18 mouse cellular contexts compared by ENCODE assay signal in the genomic region with DNA sequence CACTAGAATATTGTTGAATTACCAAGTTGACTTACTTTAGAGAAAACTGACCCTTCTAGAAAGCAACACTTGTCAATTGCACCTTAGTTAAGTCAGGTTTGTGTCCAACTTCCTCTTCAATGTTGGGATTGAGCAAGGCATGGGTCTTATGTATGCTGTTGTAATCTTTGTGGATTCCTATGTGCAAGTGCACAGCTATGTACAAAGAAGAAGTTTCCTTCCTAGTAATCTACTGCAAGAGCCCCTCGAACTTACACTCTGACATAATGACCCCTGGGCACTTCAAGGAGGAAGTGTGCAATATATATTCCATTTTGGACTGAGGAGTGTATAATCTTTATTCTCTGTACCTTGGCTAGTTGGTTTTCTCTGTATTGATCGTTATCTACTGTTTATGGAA.
"Had no signal": no experiment of that assay in that cellular context is flagged by ENCODE, and none has a peak within 500 bp of the region (broad histone marks: within the 10 kb centered on the region; RNA-seq: fewer than 3 reads in every experiment).

No protein-coding gene starts in this region.

- H3K27me3 ChIP-seq: liver, embryonic 13.5 days; liver, embryonic 15.5 days; lung, embryonic 15.5 days; megakaryocyte, embryonic 14.5 days; midbrain, embryonic 13.5 days; midbrain, embryonic 15.5 days; neural tube, embryonic 12.5 days had no signal

- ATAC-seq: lung, postnatal 0 days; midbrain, embryonic 13.5 days; midbrain, embryonic 15.5 days had no signal

- H3K9ac ChIP-seq: liver, embryonic 13.5 days; liver, embryonic 15.5 days; lung, embryonic 15.5 days; midbrain, embryonic 13.5 days; midbrain, embryonic 15.5 days; neural tube, embryonic 12.5 days had no signal

- H3K36me3 ChIP-seq: liver, embryonic 13.5 days; liver, embryonic 15.5 days; lung, embryonic 15.5 days; midbrain, embryonic 13.5 days; midbrain, embryonic 15.5 days; neural tube, embryonic 12.5 days had no signal

- DNase-seq: liver, embryonic 13.5 days; lung, adult 2 months; lung, postnatal 14 days; right cerebral cortex, postnatal 25 days; right cerebral cortex, postnatal 4 days; spleen, adult 18-20 months; thymus, adult 18-20 months; thymus, postnatal 14 days; thymus, postnatal 36 days had no signal

- H3K4me1 ChIP-seq: liver, embryonic 13.5 days; liver, embryonic 15.5 days; lung, embryonic 15.5 days; megakaryocyte, embryonic 14.5 days; midbrain, embryonic 13.5 days; midbrain, embryonic 15.5 days; neural tube, embryonic 12.5 days had no signal

- H3K4me3 ChIP-seq: liver, embryonic 13.5 days; liver, embryonic 15.5 days; lung, embryonic 15.5 days; megakaryocyte, embryonic 14.5 days; midbrain, embryonic 13.5 days; midbrain, embryonic 15.5 days; neural tube, embryonic 12.5 days had no signal

- H3K27ac ChIP-seq: liver, embryonic 13.5 days; liver, embryonic 15.5 days; lung, embryonic 15.5 days; macrophage; midbrain, embryonic 13.5 days; midbrain, embryonic 15.5 days; neural tube, embryonic 12.5 days had no signal

- H3K9me3 ChIP-seq: liver, embryonic 13.5 days; liver, embryonic 15.5 days; lung, embryonic 15.5 days; megakaryocyte, embryonic 14.5 days; midbrain, embryonic 13.5 days; midbrain, embryonic 15.5 days; neural tube, embryonic 12.5 days had no signal

- H3K4me2 ChIP-seq: liver, embryonic 13.5 days; liver, embryonic 15.5 days; lung, embryonic 15.5 days; midbrain, embryonic 11.5 days; midbrain, embryonic 13.5 days; midbrain, embryonic 15.5 days; neural tube, embryonic 12.5 days had no signal
